22 mouse cellular contexts compared by ENCODE assay signal in genomic region chr17:30339317-30339716, GRCm38 (mm10).
DNase-seq lines count a peak whose midpoint lies in the region; ATAC-seq and TF ChIP-seq lines count a peak whose summit lies in the region.
"Had no signal": no experiment of that assay in that cellular context is flagged by ENCODE, and none has a peak within 500 bp of the region (broad histone marks: within the 10 kb centered on the region; RNA-seq: fewer than 3 reads in every experiment).

No protein-coding gene starts in this region.

- peak; percentile 83 for DNase-seq in heart, adult 11 months
- DNase-seq in heart, postnatal 4 days, result no peak
- no peak for DNase-seq in liver, adult 2 months (ENCODE audit: extremely low read depth, low read depth, low spot score)
- peak; percentile 6 for DNase-seq in 3T3-L1 (ENCODE audit: low read depth, low spot score)
- peak; percentile 16 for DNase-seq in induced T-regulatory cell, adult 2 months (ENCODE audit: low read depth)
- DNase-seq in lung, postnatal 10 days, result no peak
- DNase-seq: adrenal gland, postnatal 10 days; B cell, adult 2 months; cerebellum, adult 8-10 months; cerebellum, postnatal 36 days; gastrocnemius, postnatal 14 days; heart, adult 18-20 months; kidney, adult 9 months; liver, embryonic 13.5 days; right cerebral cortex, postnatal 14 days had no signal

- TF ChIP-seq POLR2A in liver, adult 2 months (IDR thresholded peaks at IDR 0.05; ENCODE audit: extremely low read depth, insufficient read depth, low read length), result no peak

- no peaks in the 10 kb centered on the region for H3K27me3 ChIP-seq in liver, adult 2 months (ENCODE audit: control insufficient read depth, insufficient read depth, low read length)
- no peaks in the 10 kb centered on the region for H3K27me3 ChIP-seq in liver, embryonic 12.5 days (replicated peaks)
- H3K27me3 ChIP-seq: forebrain, embryonic 13.5 days; hindbrain, embryonic 13.5 days; liver, embryonic 13.5 days; neural tube, embryonic 12.5 days had no signal

- H3K27ac ChIP-seq in liver, adult 2 months (replicated peaks; ENCODE audit: insufficient read depth, low read depth, low read length), result no peak overlapping the region
- H3K27ac ChIP-seq in liver, embryonic 12.5 days, result no peak overlapping the region
- H3K27ac ChIP-seq: forebrain, embryonic 13.5 days; hindbrain, embryonic 13.5 days; limb, embryonic 10.5 days; liver, embryonic 13.5 days; midbrain, embryonic 10.5 days; neural tube, embryonic 12.5 days had no signal

- H3K36me3 ChIP-seq in liver, adult 2 months (ENCODE audit: control insufficient read depth, insufficient read depth, low read length), result no peaks in the 10 kb centered on the region
- H3K36me3 ChIP-seq in liver, embryonic 12.5 days, result no peaks in the 10 kb centered on the region
- H3K36me3 ChIP-seq: hindbrain, embryonic 13.5 days; limb, embryonic 10.5 days; liver, embryonic 13.5 days; midbrain, embryonic 10.5 days; neural tube, embryonic 12.5 days had no signal

- H3K79me2 ChIP-seq in liver, adult 2 months (ENCODE audit: control insufficient read depth, insufficient read depth, low read length), result no peaks in the 10 kb centered on the region

- no peak overlapping the region for H3K4me2 ChIP-seq in liver, embryonic 12.5 days
- H3K4me2 ChIP-seq: forebrain, embryonic 13.5 days; hindbrain, embryonic 13.5 days; liver, embryonic 13.5 days; neural tube, embryonic 12.5 days had no signal

- WGBS in liver, adult 2 months, result 90% methylated on average over 5 of the region's 5 CpGs
- 68% methylated on average over 5 of the region's 5 CpGs for WGBS in liver, embryonic 12.5 days (ENCODE audit: insufficient replicate concordance)

- peaks cover 2% of the 10 kb centered on the region; the same call in 1 of the 2 replicates for H3K4me1 ChIP-seq in liver, adult 2 months (ENCODE audit: control insufficient read depth, insufficient read depth, low read length)
- H3K4me1 ChIP-seq in liver, embryonic 12.5 days, result peaks cover 22% of the 10 kb centered on the region; the same call in 1 of the 2 replicates

- no peak overlapping the region for H3K4me3 ChIP-seq in liver, adult 2 months (ENCODE audit: insufficient read depth, low read depth, low read length)
- no peak overlapping the region for H3K4me3 ChIP-seq in liver, embryonic 12.5 days
- H3K4me3 ChIP-seq: forebrain, embryonic 13.5 days; hindbrain, embryonic 13.5 days; limb, embryonic 10.5 days; liver, embryonic 13.5 days; midbrain, embryonic 10.5 days; neural tube, embryonic 12.5 days had no signal

- TF ChIP-seq CTCF in liver, adult 2 months (IDR thresholded peaks at IDR 0.05; ENCODE audit: low read depth, low read length), result 0 out of 2 replicates have a peak, but pooled peaks have one; percentile 2

- ATAC-seq in liver, embryonic 12.5 days, result no peak
- ATAC-seq: forebrain, embryonic 13.5 days; inflammation-experienced regulatory T-cells, adult 6 months had no signal

- H3K9me3 ChIP-seq in liver, embryonic 12.5 days (replicated peaks), result no peaks in the 10 kb centered on the region
- H3K9me3 ChIP-seq: forebrain, embryonic 13.5 days; hindbrain, embryonic 13.5 days; limb, embryonic 10.5 days; liver, embryonic 13.5 days; midbrain, embryonic 10.5 days; neural tube, embryonic 12.5 days had no signal

- no peak overlapping the region for H3K9ac ChIP-seq in liver, adult 2 months (ENCODE audit: low read depth, low read length)
- no peak overlapping the region for H3K9ac ChIP-seq in liver, embryonic 12.5 days
- H3K9ac ChIP-seq: forebrain, embryonic 13.5 days; hindbrain, embryonic 13.5 days; liver, embryonic 13.5 days; neural tube, embryonic 12.5 days had no signal

Comparison
In these comparisons a context has a peak if more than half of its experiments do, and no peak if none do; other contexts are left out.
1. DNase-seq: peak in heart, adult 11 months (single experiment), 3T3-L1 (single experiment) and induced T-regulatory cell, adult 2 months (single experiment); none in heart, postnatal 4 days (single experiment), liver, adult 2 months (single experiment) and lung, postnatal 10 days (single experiment).